Mouse (Mus musculus) MEL (cell line): ENCODE measurements at regions not wholly inside any gene's neighbourhood (a gene's known extent, or its start where the extent isn't known, plus 50 kb on each side); places are given as distances from the start of the nearest gene placed in this dataset.

Experiments used
- CHD2 ChIP-seq: IDR thresholded peaks from 2 replicates; pipeline ENCODE4 v1.6.1; 2011; ENCODE audit warnings: low read length, improper control_type of control experiment
- CTCF ChIP-seq, 3 experiments: IDR thresholded peaks in 2 of 3; conservative IDR thresholded peaks in 1 of 3; 2 replicates each; pipeline ENCODE4 v1.5.1; 2011 to 2012; ENCODE audit warnings: low read length in 3 of 3, low read depth in 2 of 3, mild to moderate bottlenecking in 2 of 3, improper control_type of control experiment in 1 of 3, inconsistent platforms in 1 of 3, mixed read lengths in 1 of 3, moderate library complexity in 1 of 3; ENCODE audit not compliant: control insufficient read depth in 1 of 3, insufficient read depth in 1 of 3, poor library complexity in 1 of 3, severe bottlenecking in 1 of 3
- MAFK ChIP-seq: IDR thresholded peaks from 2 replicates; pipeline ENCODE4 v1.6.1; 2011; ENCODE audit warnings: low read depth, mild to moderate bottlenecking, low read length, improper control_type of control experiment, borderline replicate concordance
- MAZ ChIP-seq: IDR thresholded peaks from 2 replicates; pipeline ENCODE4 v1.6.1; 2012; ENCODE audit warnings: low read depth, mild to moderate bottlenecking, inconsistent platforms, low read length, improper control_type of control experiment
- NELFE ChIP-seq: IDR thresholded peaks from 2 replicates; pipeline ENCODE4 v1.6.1; 2011; ENCODE audit warnings: low read depth, low read length, improper control_type of control experiment
- NRF1 ChIP-seq: IDR thresholded peaks from 2 replicates; pipeline ENCODE4 v1.6.1; 2014; ENCODE audit warnings: low read depth, mild to moderate bottlenecking, inconsistent platforms, low read length, improper control_type of control experiment, moderate library complexity; ENCODE audit not compliant: poor library complexity, insufficient read depth, severe bottlenecking
- POLR2A ChIP-seq, 2 experiments: IDR thresholded peaks; 2 replicates each; pipeline ENCODE4 v1.6.1; 2011 to 2012; ENCODE audit warnings: low read length in 2 of 2, mild to moderate bottlenecking in 2 of 2, control low read depth in 1 of 2, improper control_type of control experiment in 1 of 2, low read depth in 1 of 2, moderate library complexity in 1 of 2; ENCODE audit not compliant: control insufficient read depth in 1 of 2, insufficient read depth in 1 of 2, poor library complexity in 1 of 2
- POLR2AphosphoS5 ChIP-seq: IDR thresholded peaks from 2 replicates; pipeline ENCODE4 v1.6.1; 2012; ENCODE audit warnings: low read depth, borderline replicate concordance, mild to moderate bottlenecking, inconsistent platforms, low read length, moderate library complexity, mixed read lengths
- ZC3H11A ChIP-seq: IDR thresholded peaks from 2 replicates; pipeline ENCODE4 v1.6.1; 2012; ENCODE audit warnings: low read depth, mild to moderate bottlenecking, inconsistent platforms, low read length, improper control_type of control experiment

DNA sequence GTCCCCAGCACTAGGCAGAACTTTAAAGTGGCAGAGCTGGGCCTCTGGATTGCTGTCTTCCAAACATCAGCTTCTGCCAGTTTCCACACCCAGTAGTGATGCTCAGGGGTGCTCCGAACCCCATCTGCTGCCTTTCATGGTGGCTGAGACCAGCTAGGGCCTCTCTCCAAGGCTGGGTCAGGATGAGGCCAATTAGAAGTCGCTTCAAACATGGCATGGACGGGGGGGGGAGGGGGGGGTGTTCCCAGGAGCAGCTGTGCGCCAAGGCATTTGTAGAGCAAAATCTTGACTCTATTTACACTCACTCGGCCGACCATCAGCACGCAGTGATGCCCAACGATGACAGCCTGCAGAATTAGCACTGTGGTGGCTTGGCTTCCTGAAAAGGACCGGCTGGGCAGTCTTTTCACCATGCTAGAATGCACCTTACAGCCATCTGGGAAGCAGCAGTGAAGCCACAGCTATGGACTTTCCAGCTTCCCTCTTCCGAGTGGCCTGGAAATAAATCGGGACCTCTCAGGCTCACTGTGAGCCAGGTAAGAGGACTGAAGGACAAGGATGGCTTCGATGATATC is 73.7 kb upstream of the Msx1 start:
- TF ChIP-seq CTCF (IDR thresholded peaks at IDR 0.05 in 2 of 3, conservative IDR thresholded peaks at IDR 0.05 in 1 of 3; ENCODE audit: control insufficient read depth in 1 of 3, insufficient read depth in 1 of 3, low read depth in 2 of 3, low read length in 3 of 3, poor library complexity in 1 of 3, severe bottlenecking in 1 of 3) (no peak), MAZ (no peak), CHD2 (no peak), MAFK (no peak), NRF1 (no peak), POLR2A (IDR thresholded peaks at IDR 0.05; ENCODE audit: control insufficient read depth in 1 of 2, insufficient read depth in 1 of 2, low read depth in 1 of 2, low read length in 2 of 2, poor library complexity in 1 of 2) (no peak), POLR2AphosphoS5 (no peak), NELFE (no peak), ZC3H11A (no peak)
